Comparison of ENCODE assay signal across 8 mouse cellular contexts in genomic region chr2:165885951-165886320, GRCm38 (mm10). TPM values are rescaled to one million over a fixed set of nuclear protein-coding genes. Genes with fewer than 3 reads are reported as not detected.
DNase-seq lines count a peak whose midpoint lies in the region; ATAC-seq and TF ChIP-seq lines count a peak whose summit lies in the region.

No protein-coding gene starts in this region.

- WGBS in lung, postnatal 0 days: 29% methylated on average over 4 of the region's 4 CpGs
- 22% methylated on average over 4 of the region's 4 CpGs for WGBS in forebrain, embryonic 14.5 days
- 11% methylated on average over 4 of the region's 4 CpGs for WGBS in limb, embryonic 11.5 days
- WGBS in stomach, embryonic 15.5 days: 35% methylated on average over 4 of the region's 4 CpGs

- no peak for DNase-seq in lung, postnatal 0 days (ENCODE audit: low spot score)
- no peak for DNase-seq in lung, postnatal 25 days (ENCODE audit: low spot score)
- DNase-seq in forebrain, embryonic 14.5 days (ENCODE audit: low spot score): peak; percentile 40
- no peak for DNase-seq in limb, embryonic 11.5 days (ENCODE audit: low spot score)
- no peak for DNase-seq in c-Kit-positive CD71-positive TER-119-positive erythroid progenitor cells, embryonic 14.5 days (ENCODE audit: low spot score)
- no peak for DNase-seq in thymus, postnatal 10 days (ENCODE audit: low spot score in 2 of 2)

- H3K27me3 ChIP-seq in lung, postnatal 0 days (replicated peaks; ENCODE audit: insufficient read depth, low read length): no peaks in the 10 kb centered on the region
- no peaks in the 10 kb centered on the region for H3K27me3 ChIP-seq in forebrain, embryonic 14.5 days (replicated peaks; ENCODE audit: control insufficient read depth, insufficient read depth, low read length)
- H3K27me3 ChIP-seq in limb, embryonic 11.5 days (ENCODE audit: control insufficient read depth, insufficient read depth, low read length): no peaks in the 10 kb centered on the region
- H3K27me3 ChIP-seq in stomach, embryonic 15.5 days (replicated peaks): no peaks in the 10 kb centered on the region

- no peak for ATAC-seq in lung, postnatal 0 days
- no peak for ATAC-seq in forebrain, embryonic 14.5 days
- ATAC-seq in limb, embryonic 11.5 days (ENCODE audit: insufficient number of reproducible peaks, low FRiP score, low TSS enrichment, low read depth): no peak
- no peak for ATAC-seq in stomach, embryonic 15.5 days (ENCODE audit: insufficient read depth, low FRiP score, low read depth)
- ATAC-seq in megakaryocyte progenitor cell, adult 5-6 weeks (replicated peaks; ENCODE audit: poor library complexity): no peak

- H3K9me3 ChIP-seq in lung, postnatal 0 days (ENCODE audit: low read length): no peaks in the 10 kb centered on the region
- no peaks in the 10 kb centered on the region for H3K9me3 ChIP-seq in forebrain, embryonic 14.5 days (replicated peaks; ENCODE audit: control insufficient read depth, low read length)
- H3K9me3 ChIP-seq in limb, embryonic 11.5 days (ENCODE audit: control insufficient read depth, low read length): no peaks in the 10 kb centered on the region
- H3K9me3 ChIP-seq in stomach, embryonic 15.5 days: no peaks in the 10 kb centered on the region

- H3K27ac ChIP-seq in lung, postnatal 0 days (ENCODE audit: low read length): peak overlapping the region; percentile 97
- peak overlapping the region; percentile 100 for H3K27ac ChIP-seq in forebrain, embryonic 14.5 days (ENCODE audit: low read depth, low read length)
- peak overlapping the region; percentile 98 for H3K27ac ChIP-seq in limb, embryonic 11.5 days (replicated peaks; ENCODE audit: low read depth, low read length)
- peak overlapping the region; percentile 100 for H3K27ac ChIP-seq in stomach, embryonic 15.5 days

- TF ChIP-seq EP300 in lung, postnatal 0 days (IDR thresholded peaks at IDR 0.05): no peak

- H3K4me1 ChIP-seq in lung, postnatal 0 days (ENCODE audit: insufficient read depth, low read depth, low read length): peaks cover 62% of the 10 kb centered on the region
- peaks cover 81% of the 10 kb centered on the region for H3K4me1 ChIP-seq in forebrain, embryonic 14.5 days (ENCODE audit: control insufficient read depth, insufficient read depth, low read length)
- peaks cover 80% of the 10 kb centered on the region for H3K4me1 ChIP-seq in limb, embryonic 11.5 days (ENCODE audit: control insufficient read depth, insufficient read depth, low read length)
- peaks cover 85% of the 10 kb centered on the region for H3K4me1 ChIP-seq in stomach, embryonic 15.5 days

- no peak overlapping the region for H3K4me3 ChIP-seq in lung, postnatal 0 days (ENCODE audit: low read depth, low read length)
- no peak overlapping the region for H3K4me3 ChIP-seq in forebrain, embryonic 14.5 days (ENCODE audit: low read depth, low read length)
- H3K4me3 ChIP-seq in limb, embryonic 11.5 days (ENCODE audit: low read depth, low read length): no peak overlapping the region
- H3K4me3 ChIP-seq in stomach, embryonic 15.5 days (replicated peaks): no peak overlapping the region

- peak overlapping the region; percentile 32; the same call in 1 of the 2 replicates for H3K9ac ChIP-seq in lung, postnatal 0 days (replicated peaks; ENCODE audit: low read depth)
- peak overlapping the region; percentile 74 for H3K9ac ChIP-seq in forebrain, embryonic 14.5 days (ENCODE audit: low read length)
- H3K9ac ChIP-seq in limb, embryonic 11.5 days (ENCODE audit: low read length): peak overlapping the region; percentile 51
- H3K9ac ChIP-seq in stomach, embryonic 15.5 days: 0 out of 2 replicates have a peak overlapping the region, but pooled peaks have one; percentile 16

- H3K4me2 ChIP-seq in lung, postnatal 0 days (replicated peaks; ENCODE audit: low read depth, low read length): no peak overlapping the region
- no peak overlapping the region for H3K4me2 ChIP-seq in forebrain, embryonic 14.5 days (ENCODE audit: low read length)
- H3K4me2 ChIP-seq in limb, embryonic 11.5 days (ENCODE audit: low read depth, severe bottlenecking): no peak overlapping the region
- peak overlapping the region; percentile 27 for H3K4me2 ChIP-seq in stomach, embryonic 15.5 days

- no peaks in the 10 kb centered on the region for H3K36me3 ChIP-seq in lung, postnatal 0 days (ENCODE audit: insufficient read depth, low read length)
- H3K36me3 ChIP-seq in forebrain, embryonic 14.5 days (ENCODE audit: control insufficient read depth, insufficient read depth, low read length): no peaks in the 10 kb centered on the region
- no peaks in the 10 kb centered on the region for H3K36me3 ChIP-seq in limb, embryonic 11.5 days (ENCODE audit: control insufficient read depth, insufficient read depth, low read length)
- H3K36me3 ChIP-seq in stomach, embryonic 15.5 days: no peaks in the 10 kb centered on the region

- no peak for TF ChIP-seq CTCF in lung, postnatal 0 days (IDR thresholded peaks at IDR 0.05)

RNA-seq across cellular contexts. Expression of gene Zmynd8, which starts 12.9 kb away (rescaled TPM):
- polyA plus RNA-seq in lung, postnatal 0 days (2015; fragmentation: Nextera tagmentation; extraction: Ambion mirVana): 30.7 and 32.1 TPM in 2 replicates
- polyA plus RNA-seq in forebrain, embryonic 14.5 days (2014; fragmentation: Nextera tagmentation; extraction: Ambion mirVana): 43.3 and 58.0 TPM in 2 replicates
- 43.5 and 46.9 TPM in 2 replicates for polyA plus RNA-seq in limb, embryonic 11.5 days (2014; fragmentation: Nextera tagmentation; extraction: Ambion mirVana)
- polyA plus RNA-seq in stomach, embryonic 15.5 days (2015; fragmentation: Nextera tagmentation; extraction: Ambion mirVana): 53.6 and 54.5 TPM in 2 replicates
- total RNA-seq in megakaryocyte progenitor cell, adult 5-6 weeks (2015): 44.6 and 49.9 TPM in 2 replicates
- 32.1 and 35.8 TPM in 2 replicates for total RNA-seq in megakaryocyte progenitor cell, adult 5-6 weeks (2017)

Comparison
In these comparisons a context has a peak if more than half of its experiments do, and no peak if none do; other contexts are left out.
1. H3K9ac ChIP-seq: peak in every context shown above with its lines; median percentile 74 in forebrain, embryonic 14.5 days; 51 in limb, embryonic 11.5 days; 32 in lung, postnatal 0 days; 16 in stomach, embryonic 15.5 days.